Mouse (Mus musculus) heart, postnatal 0 days (tissue): ENCODE data around the gene Kcnmb3. TPM values are rescaled to one million over a fixed set of nuclear protein-coding genes. Genes with fewer than 3 reads are reported as not detected.

Source experiments
- ATAC-seq: fragments of 200-750 bp; cut with Nextera tagmentation; 2 replicates; pipeline ENCODE4 v1.8.0; 2017; ENCODE audit warnings: low read depth, moderate number of reproducible peaks, moderate library complexity; ENCODE audit not compliant: insufficient read depth
- DNase-seq: peaks from one replicate; pipeline ENCODE4 v3.0.0-alpha.2; 2016; ENCODE audit warnings: low spot score
- H3K27ac ChIP-seq: fragments of 300-500 bp; sonication (generic); 2 replicates; pipeline ENCODE4 v1.5.1; 2014; ENCODE audit warnings: low read depth, mild to moderate bottlenecking
- H3K27me3 ChIP-seq: fragments of 300-500 bp; sonication (generic); 2 replicates; pipeline ENCODE4 v1.6.1; 2014; ENCODE audit warnings: low read length, mixed read lengths; ENCODE audit not compliant: control insufficient read depth, insufficient read depth
- H3K36me3 ChIP-seq: fragments of 300-500 bp; sonication (generic); replicated peaks from 2 replicates; pipeline ENCODE4 v1.6.1; 2014; ENCODE audit warnings: low read length, mixed read lengths; ENCODE audit not compliant: control insufficient read depth, insufficient read depth
- H3K4me1 ChIP-seq: fragments of 300-500 bp; sonication (generic); 2 replicates; pipeline ENCODE4 v1.6.1; 2014; ENCODE audit warnings: antibody characterized with exemption; ENCODE audit not compliant: control insufficient read depth, insufficient read depth
- H3K4me2 ChIP-seq: fragments of 300-500 bp; sonication (generic); 2 replicates; pipeline ENCODE4 v1.6.1; 2014; ENCODE audit warnings: low read depth, mild to moderate bottlenecking, low read length, moderate library complexity
- H3K4me3 ChIP-seq: fragments of 300-500 bp; sonication (generic); 2 replicates; pipeline ENCODE4 v1.5.1; 2014; ENCODE audit warnings: low read depth, low read length
- H3K9ac ChIP-seq: fragments of 300-500 bp; sonication (generic); replicated peaks from 2 replicates; pipeline ENCODE4 v1.6.1; 2014; ENCODE audit warnings: low read depth, low read length, mixed read lengths
- H3K9me3 ChIP-seq: fragments of 300-500 bp; sonication (generic); replicated peaks from 2 replicates; pipeline ENCODE4 v1.6.1; 2016; ENCODE audit warnings: low read length; ENCODE audit not compliant: control insufficient read depth
- CTCF ChIP-seq: IDR thresholded peaks from 2 replicates; pipeline ENCODE4 v1.5.1; 2016; ENCODE audit warnings: antibody characterized with exemption, control low read depth, low read depth
- EP300 ChIP-seq: IDR thresholded peaks from 2 replicates; pipeline ENCODE4 v1.6.1; 2016; ENCODE audit warnings: antibody characterized with exemption, low read depth
- WGBS: fragments of 180-500 bp; shearing (Covaris S2); extraction: QIAGEN DNeasy Blood & Tissue Kit; methylation state at CpG from one replicate; pipeline ENCODE4 v1.1.7; 2014; 5-methylcytosine and 5-hydroxymethylcytosine counted together
- polyA plus RNA-seq: library from polyadenylated mRNA; unstranded; fragments of >200 nt; fragmentation: Nextera tagmentation; extraction: Ambion mirVana; gene quantifications from 2 replicates; pipeline ENCODE4 v1.2.1, GENCODE M21; 2015
- total RNA-seq: library from RNA; depleted of rRNA; stranded (reverse); fragments of >200 nt; gene quantifications from 2 replicates; pipeline ENCODE4 v1.2.3, GENCODE M21; 2014; ENCODE audit warnings: low replicate concordance

Gene Kcnmb3
- total and polyA plus RNA-seq, 2 experiments from 2014 or later = 0.08 TPM; not detected in 1

- ATAC-seq (peak; percentile 99), DNase-seq (peak; percentile 93)
- Histone ChIP-seq H3K27ac (peak within 1 kb of the TSS; percentile 94), H3K4me1 (peaks cover 3% of the 10 kb centered on the region; the same call in 1 of the 2 replicates), H3K4me2 (peak within 1 kb of the TSS; percentile 70), H3K36me3 (peaks cover 17% of the 10 kb centered on the region), H3K9me3 (no peaks in the 10 kb centered on the region), H3K4me3 (peak within 1 kb of the TSS; percentile 85), H3K27me3 (no peaks in the 10 kb centered on the region), H3K9ac (peak within 1 kb of the TSS; percentile 80)
- under 1% methylated on average over 45 of the region's 47 CpGs for WGBS
- peak; percentile 15; the same call in 1 of the 2 replicates for TF ChIP-seq CTCF
- TF ChIP-seq EP300 = 0 out of 2 replicates have a peak, but pooled peaks have one; percentile 52
These were observed 37.4 kb upstream of the Kcnmb3 start, which contains the start of gene Mfn1 for GRCm38 (mm10) chr3:32529303-32529898. Gene Mfn1 (plus strand): TSS chr3:32529465.

DNA sequence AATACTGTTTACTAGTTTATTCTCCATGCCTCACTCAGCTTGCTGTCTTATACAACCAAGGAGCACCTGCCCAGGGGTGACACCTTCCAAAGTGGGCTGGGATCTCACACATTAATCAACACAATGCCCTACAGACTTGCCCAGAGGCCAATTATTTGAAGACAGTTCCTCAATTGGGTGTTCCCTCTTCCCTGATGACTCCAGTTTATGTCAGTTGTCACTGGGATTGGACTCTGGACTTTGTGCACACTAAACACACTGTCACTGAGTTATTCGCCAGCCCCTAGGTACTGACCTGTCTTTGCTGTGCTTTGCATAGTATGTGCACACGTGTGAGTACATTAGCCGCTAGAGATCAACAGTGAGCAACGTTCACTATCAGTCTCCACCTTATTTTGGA is 35.1 kb upstream of the Kcnmb3 start:
- peaks cover 3% of the 10 kb centered on the region; the same call in 1 of the 2 replicates for H3K4me1 ChIP-seq
- no peak overlapping the region for H3K9ac ChIP-seq
- TF ChIP-seq CTCF (no peak), EP300 (no peak)
- no peak overlapping the region for H3K27ac ChIP-seq
- H3K4me3 ChIP-seq = no peak overlapping the region
- H3K27me3 ChIP-seq = no peaks in the 10 kb centered on the region
- DNase-seq (no peak), ATAC-seq (no peak)
- H3K9me3 ChIP-seq = no peaks in the 10 kb centered on the region
- 87% methylated on average over 4 of the region's 4 CpGs for WGBS
- H3K36me3 ChIP-seq = peaks cover 16% of the 10 kb centered on the region
- no peak overlapping the region for H3K4me2 ChIP-seq

GRCm38 (mm10) chr3:32513528-32513927 is 21.5 kb upstream of the Kcnmb3 start:
- Histone ChIP-seq H3K9me3 (no peaks in the 10 kb centered on the region), H3K36me3 (peaks cover 38% of the 10 kb centered on the region), H3K27ac (no peak overlapping the region), H3K9ac (no peak overlapping the region), H3K4me3 (no peak overlapping the region), H3K4me1 (peaks cover 14% of the 10 kb centered on the region), H3K27me3 (no peaks in the 10 kb centered on the region), H3K4me2 (no peak overlapping the region)
- TF ChIP-seq EP300 = no peak
- TF ChIP-seq CTCF = no peak
- no peak for DNase-seq
- no peak for ATAC-seq

DNA sequence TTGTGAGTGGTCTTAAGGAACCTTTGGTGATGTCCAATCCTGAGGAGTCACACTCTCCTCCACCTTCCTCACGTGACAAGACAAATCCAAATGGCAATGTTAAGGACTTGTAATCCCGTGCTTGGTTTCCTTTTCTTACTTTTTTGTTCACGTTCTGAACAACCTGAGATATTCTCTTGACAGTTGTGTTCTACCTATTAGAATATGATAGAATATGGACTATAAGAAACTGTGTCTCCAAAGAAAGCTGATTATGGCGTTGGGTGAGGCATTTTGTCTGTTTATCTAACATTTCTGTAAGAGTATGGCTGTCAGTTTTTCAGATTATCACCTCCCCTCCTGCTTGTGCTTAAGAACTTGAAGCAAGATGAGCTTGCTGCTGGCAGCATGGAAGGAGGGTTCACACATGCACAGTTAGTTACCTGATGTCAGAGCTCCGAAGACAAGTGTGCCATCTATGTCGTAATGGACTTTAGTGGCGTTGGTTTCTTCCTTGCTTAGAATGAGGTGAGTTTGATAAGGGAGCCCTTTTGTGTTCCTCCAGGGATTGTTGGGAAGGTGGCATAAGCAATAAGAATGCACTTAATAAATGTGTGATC is 20.8 kb upstream of the Kcnmb3 start:
- Histone ChIP-seq H3K4me2 (no peak overlapping the region), H3K4me1 (peaks cover 14% of the 10 kb centered on the region), H3K27ac (no peak overlapping the region), H3K27me3 (no peaks in the 10 kb centered on the region), H3K4me3 (no peak overlapping the region), H3K36me3 (peaks cover 33% of the 10 kb centered on the region), H3K9me3 (no peaks in the 10 kb centered on the region), H3K9ac (no peak overlapping the region)
- DNase-seq (no peak), ATAC-seq (no peak)
- 82% methylated on average over 7 of the region's 7 CpGs for WGBS
- no peak for TF ChIP-seq EP300
- TF ChIP-seq CTCF = no peak

DNA sequence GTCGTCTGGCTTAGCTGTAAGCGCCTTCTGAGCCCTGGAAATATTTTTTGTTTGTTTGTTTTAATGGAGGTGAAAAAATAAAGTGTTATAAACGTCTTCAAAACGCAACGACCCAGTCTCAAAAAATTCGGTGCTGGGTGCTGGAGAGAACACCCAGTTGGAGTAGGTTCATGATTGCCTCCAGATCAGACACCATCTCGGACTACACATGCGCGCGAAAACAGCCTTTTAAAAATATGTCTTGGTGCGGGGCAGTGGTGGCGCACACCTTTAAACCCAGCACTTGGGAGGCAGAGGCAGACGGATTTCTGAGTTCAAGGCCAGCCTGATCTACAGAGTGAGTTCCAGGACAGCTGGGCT is 19.1 kb upstream of the Kcnmb3 start:
- peak overlapping the region; percentile 78 for H3K4me2 ChIP-seq
- H3K9ac ChIP-seq = peak overlapping the region; percentile 96
- H3K4me1 ChIP-seq = peaks cover 14% of the 10 kb centered on the region
- no peaks in the 10 kb centered on the region for H3K27me3 ChIP-seq
- no peak for DNase-seq
- H3K9me3 ChIP-seq = no peaks in the 10 kb centered on the region
- no peak for TF ChIP-seq CTCF
- no peak for TF ChIP-seq EP300
- H3K4me3 ChIP-seq = peak overlapping the region; percentile 96
- WGBS = 3% methylated on average over 13 of the region's 13 CpGs
- no peak for ATAC-seq
- peak overlapping the region; percentile 97 for H3K27ac ChIP-seq
- peaks cover 18% of the 10 kb centered on the region for H3K36me3 ChIP-seq
